Mouse (Mus musculus) midbrain, embryonic 10.5 days (tissue): ENCODE results near the gene Olfr150. TPM values are rescaled to one million over a fixed set of nuclear protein-coding genes. Genes with fewer than 3 reads are reported as not detected.
"Not testable (repeated sequence)": the region's sequence is repeated elsewhere in the genome, so short reads cannot be mapped to it uniquely, and the experiment has no call there.

Experiments
- DNase-seq: peaks from one replicate; pipeline ENCODE4 v3.0.0-alpha.2; 2017; ENCODE audit warnings: low spot score
- H3K27ac ChIP-seq: fragments of 300-500 bp; sonication (generic); replicated peaks from 2 replicates; pipeline ENCODE4 v1.5.1; 2016; ENCODE audit warnings: mild to moderate bottlenecking
- H3K27me3 ChIP-seq: fragments of 300-500 bp; sonication (generic); 2 replicates; pipeline ENCODE4 v1.6.1; 2016; ENCODE audit warnings: low read depth, mild to moderate bottlenecking; ENCODE audit not compliant: poor library complexity, severe bottlenecking
- H3K36me3 ChIP-seq: fragments of 300-500 bp; sonication (generic); 2 replicates; pipeline ENCODE4 v1.6.1; 2016; ENCODE audit warnings: mild to moderate bottlenecking, moderate library complexity
- H3K4me1 ChIP-seq: fragments of 300-500 bp; sonication (generic); 2 replicates; pipeline ENCODE4 v1.6.1; 2016
- H3K4me3 ChIP-seq: fragments of 300-500 bp; sonication (generic); 2 replicates; pipeline ENCODE4 v1.5.1; 2016; ENCODE audit warnings: mild to moderate bottlenecking, moderate library complexity
- H3K9me3 ChIP-seq: fragments of 300-500 bp; sonication (generic); replicated peaks from 2 replicates; pipeline ENCODE4 v1.6.1; 2016; ENCODE audit warnings: mild to moderate bottlenecking
- WGBS: fragments of 180-500 bp; shearing (Covaris S2); methylation state at CpG from one replicate; pipeline ENCODE4 v1.1.7; 2016; 5-methylcytosine and 5-hydroxymethylcytosine counted together
- polyA plus RNA-seq: library from polyadenylated mRNA; unstranded; fragments of >200 nt; fragmentation: Nextera tagmentation; extraction: Ambion mirVana; gene quantifications from 2 replicates; pipeline ENCODE4 v1.2.1, GENCODE M21; 2016

The Olfr150 gene
- not detected in 2 replicates for polyA plus RNA-seq

GRCm38 (mm10) chr9:39730678-39731077 is at the start of gene Olfr150:
Olfr150 (plus strand) TSS chr9:39730978.
- Histone ChIP-seq H3K4me1 (no peaks in the 10 kb centered on the region), H3K27me3 (no peaks in the 10 kb centered on the region), H3K36me3 (no peaks in the 10 kb centered on the region), H3K4me3 (no peak within 1 kb of the TSS), H3K27ac (no peak within 1 kb of the TSS), H3K9me3 (no peaks in the 10 kb centered on the region)
- no peak for DNase-seq

- H3K9me3 ChIP-seq, H3K4me1 ChIP-seq, H3K36me3 ChIP-seq, H3K27ac ChIP-seq, H3K4me3 ChIP-seq, DNase-seq, H3K27me3 ChIP-seq: not testable (repeated sequence)
- whole genome bisulfite sequencing: 84% methylated on average over 8 of the region's 8 CpGs
Measured at GRCm38 (mm10) chr9:39701123-39701522, 29.7 kb upstream of the Olfr150 start.

DNA sequence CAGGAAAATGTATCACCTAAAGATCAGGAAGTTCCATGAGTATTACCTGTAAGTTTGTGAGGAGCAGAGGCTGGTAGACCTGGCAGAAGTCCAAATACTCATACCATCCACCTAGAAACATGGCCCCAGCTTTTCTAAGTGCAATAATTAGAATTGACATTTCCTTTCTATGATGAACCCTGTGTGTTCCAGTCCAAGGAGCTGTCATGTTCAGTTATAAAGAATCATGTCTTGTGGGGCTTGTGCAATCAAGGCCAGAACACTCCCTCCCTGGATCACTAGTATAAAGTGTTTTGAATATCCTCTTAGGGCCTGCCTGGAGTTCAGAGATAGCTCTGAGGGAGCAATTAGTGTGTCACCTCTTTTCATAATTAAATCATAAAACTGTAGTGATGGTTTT is 23.8 kb upstream of the Olfr150 start, which contains the start of gene Olfr149:
Gene Olfr149 (minus strand): TSS at position 101 of the 400 bp plus-strand sequence.
- no peaks in the 10 kb centered on the region for H3K36me3 ChIP-seq
- H3K4me3 ChIP-seq: no peak within 1 kb of the TSS
- no peaks in the 10 kb centered on the region for H3K9me3 ChIP-seq
- no peak for DNase-seq
- H3K4me1 ChIP-seq: no peaks in the 10 kb centered on the region
- H3K27ac ChIP-seq: no peak within 1 kb of the TSS
- no peaks in the 10 kb centered on the region for H3K27me3 ChIP-seq

- 84% methylated on average over 3 of the region's 3 CpGs for WGBS
- H3K27me3 ChIP-seq: no peaks in the 10 kb centered on the region
- no peak overlapping the region for H3K4me3 ChIP-seq
- H3K9me3 ChIP-seq: no peaks in the 10 kb centered on the region
- no peaks in the 10 kb centered on the region for H3K4me1 ChIP-seq
- H3K27ac ChIP-seq: no peak overlapping the region
- no peak for DNase-seq
- H3K36me3 ChIP-seq: no peaks in the 10 kb centered on the region
Measured at GRCm38 (mm10) chr9:39708958-39709357, 21.8 kb upstream of the Olfr150 start.

- no peak for DNase-seq
- Histone ChIP-seq H3K27me3 (no peaks in the 10 kb centered on the region), H3K27ac (no peak within 1 kb of the TSS), H3K4me3 (no peak within 1 kb of the TSS), H3K9me3 (no peaks in the 10 kb centered on the region), H3K36me3 (no peaks in the 10 kb centered on the region), H3K4me1 (no peaks in the 10 kb centered on the region)
Measured at GRCm38 (mm10) chr9:39711053-39711452, 19.7 kb upstream of the Olfr150 start, which contains the start of gene Olfr965. Olfr965 (plus strand) TSS chr9:39711353.

GRCm38 (mm10) chr9:39740741-39741140 is 10.0 kb downstream of the Olfr150 start:
- H3K36me3 ChIP-seq: no peaks in the 10 kb centered on the region
- DNase-seq: no peak
- no peak overlapping the region for H3K27ac ChIP-seq
- H3K27me3 ChIP-seq: no peaks in the 10 kb centered on the region
- H3K9me3 ChIP-seq: no peaks in the 10 kb centered on the region
- H3K4me3 ChIP-seq: no peak overlapping the region
- no peaks in the 10 kb centered on the region for H3K4me1 ChIP-seq
- WGBS: 89% methylated on average over 1 of the region's 1 CpGs

DNA sequence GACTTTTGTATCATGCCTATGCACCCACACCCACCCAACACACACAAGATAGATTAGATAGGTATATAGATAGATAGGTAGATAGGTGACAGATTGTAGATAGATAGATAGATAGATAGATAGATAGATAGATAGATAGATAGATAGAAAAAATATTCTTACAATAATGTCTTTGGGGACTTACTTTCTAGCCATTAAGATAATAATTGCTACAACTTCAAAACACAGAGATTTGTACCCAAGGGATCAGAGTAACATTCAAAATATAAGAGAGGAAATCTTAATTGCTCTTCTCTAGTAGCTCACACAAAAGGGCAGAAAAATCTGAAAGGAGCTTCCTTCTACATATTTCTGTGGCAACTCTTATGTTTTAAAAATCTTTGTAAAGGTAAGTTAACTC is 15.2 kb downstream of the Olfr150 start, which contains the start of gene Olfr967:
Gene Olfr967 (plus strand): TSS at position 301 of the 400 bp plus-strand sequence.
- Histone ChIP-seq H3K27ac (no peak within 1 kb of the TSS), H3K27me3 (no peaks in the 10 kb centered on the region), H3K4me1 (no peaks in the 10 kb centered on the region), H3K4me3 (no peak within 1 kb of the TSS), H3K9me3 (no peaks in the 10 kb centered on the region), H3K36me3 (no peaks in the 10 kb centered on the region)
- DNase-seq: no peak

- Histone ChIP-seq H3K27ac (no peak overlapping the region), H3K9me3 (no peaks in the 10 kb centered on the region), H3K36me3 (no peaks in the 10 kb centered on the region), H3K4me3 (no peak overlapping the region), H3K27me3 (no peaks in the 10 kb centered on the region), H3K4me1 (no peaks in the 10 kb centered on the region)
- WGBS: 85% methylated on average over 1 of the region's 1 CpGs
- no peak for DNase-seq
Measured at GRCm38 (mm10) chr9:39746428-39746827, 15.7 kb downstream of the Olfr150 start.

- H3K36me3 ChIP-seq: no peaks in the 10 kb centered on the region
- no peak within 1 kb of the TSS for H3K27ac ChIP-seq
- H3K27me3 ChIP-seq: no peaks in the 10 kb centered on the region
- no peaks in the 10 kb centered on the region for H3K4me1 ChIP-seq
- no peak within 1 kb of the TSS for H3K4me3 ChIP-seq
- WGBS: 89% methylated on average over 1 of the region's 1 CpGs
- no peak for DNase-seq
- H3K9me3 ChIP-seq: no peaks in the 10 kb centered on the region
Measured at GRCm38 (mm10) chr9:39783153-39783552, 52.4 kb downstream of the Olfr150 start, which contains the start of gene Olfr968. Olfr968 (minus strand) TSS chr9:39783253.

Other genes starting within 250 kb of the Olfr150 start
- not detected in 2 replicates for gene Olfr44, start 237.0 kb upstream of the Olfr150 start, polyA plus RNA-seq
- gene Olfr957, start 215.2 kb upstream of the Olfr150 start, polyA plus RNA-seq: not detected in 2 replicates
- not detected in 2 replicates for gene Olfr958, start 176.9 kb upstream of the Olfr150 start, polyA plus RNA-seq
- gene Olfr959, start 155.4 kb upstream of the Olfr150 start, polyA plus RNA-seq: not detected in 2 replicates
- 6.0 and 9.9 TPM in 2 replicates for gene AW551984, start 126.6 kb upstream of the Olfr150 start, polyA plus RNA-seq
- gene Olfr148, start 120.3 kb upstream of the Olfr150 start, polyA plus RNA-seq: not detected in 2 replicates
- not detected in 2 replicates for gene Olfr960, start 109.6 kb upstream of the Olfr150 start, polyA plus RNA-seq
- not detected in 2 replicates for gene Olfr961, start 85.9 kb upstream of the Olfr150 start, polyA plus RNA-seq
- not detected in 2 replicates for gene Olfr963, start 63.8 kb upstream of the Olfr150 start, polyA plus RNA-seq
- gene Olfr149, start 23.9 kb upstream of the Olfr150 start, polyA plus RNA-seq: not detected in 2 replicates
- gene Olfr965, start 19.6 kb upstream of the Olfr150 start, polyA plus RNA-seq: not detected in 2 replicates
- gene Olfr967, start 15.3 kb downstream of the Olfr150 start, polyA plus RNA-seq: not detected in 2 replicates
- not detected in 2 replicates for gene Olfr968, start 52.3 kb downstream of the Olfr150 start, polyA plus RNA-seq
- not detected in 2 replicates for gene Olfr969, start 60.0 kb downstream of the Olfr150 start, polyA plus RNA-seq
- gene Olfr970, start 77.9 kb downstream of the Olfr150 start, polyA plus RNA-seq: not detected in 2 replicates
- gene Olfr971, start 105.9 kb downstream of the Olfr150 start, polyA plus RNA-seq: not detected in 2 replicates
- not detected in 2 replicates for gene Olfr972, start 135.4 kb downstream of the Olfr150 start, polyA plus RNA-seq
- not detected in 2 replicates for gene Olfr229, start 176.4 kb downstream of the Olfr150 start, polyA plus RNA-seq
- gene Olfr974, start 206.5 kb downstream of the Olfr150 start, polyA plus RNA-seq: not detected in 2 replicates
- gene Olfr975, start 221.1 kb downstream of the Olfr150 start, polyA plus RNA-seq: not detected in 2 replicates
- gene Olfr976, start 230.2 kb downstream of the Olfr150 start, polyA plus RNA-seq: not detected in 2 replicates